Mouse (Mus musculus) spleen, adult 2 months (tissue): Measurements from ENCODE around the gene Dusp10.

Experiments
- CTCF ChIP-seq: fragments of 200-500 bp; IDR thresholded peaks from 2 replicates; pipeline ENCODE4 v1.5.1; 2011; ENCODE audit warnings: mild to moderate bottlenecking, inconsistent platforms; ENCODE audit not compliant: insufficient read depth, insufficient read length, insufficient replicate concordance; ENCODE audit errors: extremely low read depth
- POLR2A ChIP-seq: fragments of 200-500 bp; IDR thresholded peaks from 2 replicates; pipeline ENCODE4 v1.6.1; 2011; ENCODE audit warnings: low read depth, low read length, inconsistent platforms

DNA sequence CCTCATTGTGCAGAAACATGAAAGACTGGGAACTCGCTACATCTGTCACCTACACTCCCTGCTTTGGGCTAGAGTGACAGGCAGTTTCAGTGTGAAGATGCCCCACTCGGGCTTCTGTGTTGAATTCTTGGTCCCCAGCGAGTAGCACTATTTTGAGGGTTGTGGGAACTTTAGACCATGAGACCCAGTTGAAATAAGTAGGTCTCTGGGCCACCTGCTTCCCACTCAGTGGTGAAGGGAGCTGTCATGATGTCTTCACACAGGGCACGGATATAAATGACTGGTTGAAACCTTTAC lies 88.6 kb downstream of the Dusp10 start:
- TF ChIP-seq CTCF: no peak
- no peak for TF ChIP-seq POLR2A
